Mouse (Mus musculus): ENCODE data around the gene Khk.

DNA sequence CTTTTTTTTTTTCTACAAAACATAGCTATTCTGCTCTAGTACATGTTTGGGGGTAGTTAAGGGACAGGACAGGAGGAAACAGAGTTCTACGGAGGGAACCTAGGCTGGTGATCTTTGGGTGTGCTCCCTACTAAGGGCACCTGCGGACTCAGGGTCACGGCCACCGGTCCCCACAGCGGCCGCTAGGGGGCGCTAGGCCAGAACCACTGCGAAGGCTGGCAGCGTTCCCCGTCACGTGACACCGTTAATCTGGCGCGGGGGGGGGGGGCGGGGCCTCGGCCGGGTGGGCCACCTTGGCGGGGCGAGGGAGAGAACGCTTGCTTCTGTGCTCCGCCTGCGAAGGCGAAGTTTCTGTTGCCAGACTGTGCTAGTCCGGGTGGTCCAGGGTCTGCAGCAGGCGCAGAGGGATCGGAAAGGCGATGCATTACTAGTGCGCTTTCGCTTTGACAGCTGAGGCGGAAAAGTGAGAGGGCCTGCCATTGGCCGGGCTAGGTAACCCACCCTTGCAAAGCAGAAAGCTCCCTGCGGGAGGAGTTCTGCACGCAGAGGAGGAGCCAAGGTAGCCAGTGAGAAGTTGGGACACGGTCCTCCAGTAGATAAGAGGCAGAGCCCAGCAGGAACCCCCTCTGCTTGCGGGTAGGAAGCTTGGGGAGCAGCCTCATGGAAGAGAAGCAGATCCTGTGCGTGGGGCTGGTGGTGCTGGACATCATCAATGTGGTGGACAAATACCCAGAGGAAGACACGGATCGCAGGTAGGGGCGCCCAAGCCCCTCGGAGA, at the start of gene Khk:
- TF ChIP-seq CTCF (IDR thresholded peaks at IDR 0.05; ENCODE audit: low read depth, low read length) (peak; percentile 68), TAL1 (conservative IDR thresholded peaks at IDR 0.05; ENCODE audit: low read depth, low read length) (no peak), POLR2AphosphoS5 (IDR thresholded peaks at IDR 0.05; ENCODE audit: insufficient replicate concordance, low read depth, low read length) (no peak), GATA1 (IDR thresholded peaks at IDR 0.05; ENCODE audit: borderline replicate concordance, low read length) (no peak), GATA2 (IDR thresholded peaks at IDR 0.05; ENCODE audit: borderline replicate concordance, low read depth, low read length) (no peak)
